Mouse (Mus musculus): ENCODE measurements around the gene Cd207. TPM values are rescaled to one million over a fixed set of nuclear protein-coding genes. Genes with fewer than 3 reads are reported as not detected.

Gene Cd207
- polyA plus RNA-seq, 1 experiment: not detected

DNA sequence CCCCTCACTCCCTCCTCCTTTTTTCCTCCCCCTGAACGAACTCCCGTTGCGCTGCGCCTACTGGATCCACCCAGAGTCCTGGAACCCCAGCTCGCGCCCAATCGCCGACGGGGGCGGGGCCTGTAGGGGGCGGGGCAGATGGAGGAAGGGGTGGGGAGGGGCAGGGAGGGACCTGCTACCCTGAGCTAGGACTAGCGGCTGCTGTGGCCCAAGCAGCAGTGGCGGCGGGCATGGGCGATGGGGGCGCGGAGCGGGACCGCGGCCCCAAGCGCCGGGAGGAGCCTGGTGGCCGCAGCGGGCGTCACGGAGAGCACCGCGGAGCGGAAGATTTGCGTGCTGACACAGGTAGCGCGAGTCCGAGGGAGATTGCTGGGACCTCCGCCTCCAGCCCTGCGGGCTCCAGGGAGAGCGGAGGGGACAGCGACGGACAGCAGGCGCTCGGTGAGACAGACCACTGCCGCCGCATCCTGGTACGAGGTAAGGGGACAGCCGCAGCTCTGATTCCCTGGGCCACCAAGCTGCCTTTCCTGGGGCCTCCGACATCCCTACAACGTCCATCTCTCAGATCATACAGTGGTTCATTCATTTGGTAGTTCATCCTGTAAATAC, 33.5 kb upstream of the Cd207 start, which contains the start of gene Vax2:
Vax2 (plus strand) TSS at position 198 of the 609 bp plus-strand sequence.
- H3K9me3 ChIP-seq (ENCODE audit: control insufficient read depth, low read length): peaks cover 7% of the 10 kb centered on the region; the same call in 1 of the 2 replicates
- no peaks in the 10 kb centered on the region for H3K36me3 ChIP-seq (ENCODE audit: control insufficient read depth)
- peaks cover 100% of the 10 kb centered on the region for H3K27me3 ChIP-seq (ENCODE audit: control insufficient read depth)
- H3K4me1 ChIP-seq (ENCODE audit: control insufficient read depth): peaks cover 6% of the 10 kb centered on the region
- no peak within 1 kb of the TSS for H3K4me3 ChIP-seq (replicated peaks)
- no peak for TF ChIP-seq TAL1 (IDR thresholded peaks at IDR 0.05; ENCODE audit: low read length)
- no peak for TF ChIP-seq GATA1 (IDR thresholded peaks at IDR 0.05; ENCODE audit: low read length)

DNA sequence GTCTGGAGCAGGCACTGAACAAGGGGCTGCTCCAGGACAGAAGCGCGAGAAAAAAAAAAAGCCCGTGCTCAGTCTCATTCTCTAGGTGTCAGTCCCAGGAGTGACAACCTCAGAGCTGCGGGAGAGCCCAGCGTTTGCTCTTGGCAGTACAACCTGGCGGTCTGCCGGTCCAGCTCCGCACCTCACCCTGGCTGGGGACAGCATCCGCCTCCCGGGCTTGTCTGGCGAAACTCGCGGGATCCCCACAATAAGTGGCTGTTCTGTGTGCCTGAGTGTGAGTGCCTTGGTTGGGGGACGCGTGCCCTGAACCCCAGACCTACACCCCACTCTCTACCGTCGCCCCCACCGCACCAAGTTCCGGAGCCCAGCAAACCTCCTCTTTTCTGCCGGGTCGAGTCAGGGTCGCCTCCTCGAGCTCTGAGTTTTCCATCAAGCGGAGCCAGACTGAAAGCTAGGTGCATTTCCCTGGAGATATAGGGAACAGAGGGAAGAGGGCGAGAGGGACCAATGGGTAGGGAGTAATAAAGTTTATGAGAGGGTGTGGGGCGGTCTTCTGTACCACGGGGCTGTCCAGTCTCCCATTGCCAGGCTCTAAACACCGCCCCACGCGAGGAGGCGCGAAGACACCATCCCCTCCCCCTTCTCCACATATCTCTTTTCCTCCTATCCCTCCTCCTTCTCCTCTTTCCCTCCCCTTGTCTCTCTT, 32.9 kb upstream of the Cd207 start:
- no peaks in the 10 kb centered on the region for H3K36me3 ChIP-seq (ENCODE audit: control insufficient read depth)
- no peak overlapping the region for H3K4me3 ChIP-seq (replicated peaks)
- H3K27me3 ChIP-seq (ENCODE audit: control insufficient read depth): peaks cover 100% of the 10 kb centered on the region
- H3K9me3 ChIP-seq (ENCODE audit: control insufficient read depth, low read length): peaks cover 5% of the 10 kb centered on the region; the same call in 1 of the 2 replicates
- peaks cover 6% of the 10 kb centered on the region for H3K4me1 ChIP-seq (ENCODE audit: control insufficient read depth)
- TF ChIP-seq GATA1 (IDR thresholded peaks at IDR 0.05; ENCODE audit: low read length): no peak
- TF ChIP-seq TAL1 (IDR thresholded peaks at IDR 0.05; ENCODE audit: low read length): no peak

DNA sequence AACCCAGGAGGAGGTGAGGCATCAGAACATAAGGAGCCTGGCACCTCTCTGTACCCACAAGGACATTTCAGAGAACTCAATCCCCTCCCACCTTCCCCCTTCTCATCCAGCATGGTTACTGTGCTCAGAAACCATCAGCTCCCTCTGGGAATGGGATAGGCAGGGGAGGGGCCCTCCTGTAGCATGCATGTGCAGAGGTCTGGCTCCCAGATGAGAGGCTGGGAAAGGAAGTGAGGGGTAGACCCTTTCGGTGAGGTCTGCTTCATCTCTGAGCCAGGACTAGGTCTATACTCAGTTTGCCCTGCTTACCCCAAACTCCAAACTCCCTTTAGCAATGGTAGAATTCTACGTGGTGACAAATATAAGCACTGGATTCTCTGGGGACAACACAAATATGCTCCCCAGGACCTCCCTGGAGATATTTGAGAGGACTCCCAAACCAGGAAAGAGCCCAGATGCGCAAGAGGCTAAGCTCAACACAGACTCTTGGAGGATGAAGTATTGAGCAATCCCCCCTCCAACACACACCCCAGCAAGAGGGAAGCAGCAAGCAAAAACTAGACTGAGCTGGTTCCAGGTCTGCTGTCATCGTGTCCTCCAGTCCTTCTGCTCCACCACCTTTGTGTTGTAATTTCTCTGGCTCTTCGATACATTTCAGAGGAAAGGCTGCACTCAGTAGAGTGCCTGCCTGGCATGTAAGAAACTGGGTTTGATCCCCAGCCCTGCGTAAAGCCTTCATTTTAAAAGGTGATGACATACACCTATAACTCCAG, 30.3 kb upstream of the Cd207 start:
- peaks cover 99% of the 10 kb centered on the region for H3K27me3 ChIP-seq (ENCODE audit: control insufficient read depth)
- peaks cover 6% of the 10 kb centered on the region for H3K4me1 ChIP-seq (ENCODE audit: control insufficient read depth)
- TF ChIP-seq GATA1 (IDR thresholded peaks at IDR 0.05; ENCODE audit: low read length) (no peak), TAL1 (IDR thresholded peaks at IDR 0.05; ENCODE audit: low read length) (no peak)
- peaks cover 5% of the 10 kb centered on the region; the same call in 1 of the 2 replicates for H3K9me3 ChIP-seq (ENCODE audit: control insufficient read depth, low read length)
- no peak overlapping the region for H3K4me3 ChIP-seq (replicated peaks)
- H3K36me3 ChIP-seq (ENCODE audit: control insufficient read depth): no peaks in the 10 kb centered on the region

DNA sequence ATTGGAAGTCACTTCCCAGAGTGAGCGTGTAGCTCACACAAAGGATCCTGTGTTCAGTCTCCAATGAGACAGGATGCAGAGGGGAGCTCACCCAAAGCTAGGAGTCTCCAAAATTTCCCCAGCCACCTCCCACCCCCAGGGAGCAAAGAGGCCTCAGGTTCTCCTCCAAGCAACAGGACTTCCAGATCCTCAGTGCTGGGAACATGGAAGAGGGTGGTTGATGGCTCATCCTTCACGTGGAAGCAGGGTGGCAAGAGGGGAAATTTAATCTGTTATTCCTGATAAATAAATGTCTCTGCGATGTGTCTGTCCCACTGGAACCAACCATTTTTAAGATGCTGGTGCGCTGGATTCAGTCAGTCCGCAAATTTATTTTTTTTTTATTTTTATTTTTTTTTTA, 27.0 kb upstream of the Cd207 start:
- no peak overlapping the region for H3K4me3 ChIP-seq (replicated peaks)
- no peaks in the 10 kb centered on the region for H3K4me1 ChIP-seq (ENCODE audit: control insufficient read depth)
- H3K27me3 ChIP-seq (ENCODE audit: control insufficient read depth): peaks cover 98% of the 10 kb centered on the region
- peaks cover 2% of the 10 kb centered on the region; the same call in 1 of the 2 replicates for H3K9me3 ChIP-seq (ENCODE audit: control insufficient read depth, low read length)
- no peaks in the 10 kb centered on the region for H3K36me3 ChIP-seq (ENCODE audit: control insufficient read depth)
- TF ChIP-seq GATA1 (IDR thresholded peaks at IDR 0.05; ENCODE audit: low read length): no peak
- TF ChIP-seq TAL1 (IDR thresholded peaks at IDR 0.05; ENCODE audit: low read length): no peak

DNA sequence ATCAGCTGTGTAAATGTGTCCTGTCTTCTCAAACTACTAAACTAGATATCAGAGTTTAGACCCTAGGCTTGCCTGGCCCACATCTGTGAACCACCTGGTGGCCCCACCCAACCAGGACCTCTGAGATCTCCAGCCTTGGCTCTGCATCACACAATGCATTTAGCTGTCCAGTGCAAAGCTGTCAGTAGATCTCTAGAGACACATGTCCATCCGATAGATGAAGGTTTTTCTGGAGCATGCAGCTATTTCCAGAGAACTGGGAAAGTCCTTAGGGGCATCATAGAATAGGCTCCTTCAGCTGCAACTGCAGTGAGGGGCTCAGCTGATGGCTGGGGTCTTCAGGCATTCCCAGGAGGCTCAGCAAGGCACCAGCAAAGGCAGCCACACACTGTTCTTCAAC, 26.6 kb upstream of the Cd207 start:
- Histone ChIP-seq H3K27me3 (ENCODE audit: control insufficient read depth) (peaks cover 98% of the 10 kb centered on the region), H3K4me3 (replicated peaks) (no peak overlapping the region), H3K4me1 (ENCODE audit: control insufficient read depth) (no peaks in the 10 kb centered on the region), H3K9me3 (ENCODE audit: control insufficient read depth, low read length) (peaks cover 2% of the 10 kb centered on the region; the same call in 1 of the 2 replicates), H3K36me3 (ENCODE audit: control insufficient read depth) (no peaks in the 10 kb centered on the region)
- TF ChIP-seq TAL1 (IDR thresholded peaks at IDR 0.05; ENCODE audit: low read length): no peak
- TF ChIP-seq GATA1 (IDR thresholded peaks at IDR 0.05; ENCODE audit: low read length): no peak

DNA sequence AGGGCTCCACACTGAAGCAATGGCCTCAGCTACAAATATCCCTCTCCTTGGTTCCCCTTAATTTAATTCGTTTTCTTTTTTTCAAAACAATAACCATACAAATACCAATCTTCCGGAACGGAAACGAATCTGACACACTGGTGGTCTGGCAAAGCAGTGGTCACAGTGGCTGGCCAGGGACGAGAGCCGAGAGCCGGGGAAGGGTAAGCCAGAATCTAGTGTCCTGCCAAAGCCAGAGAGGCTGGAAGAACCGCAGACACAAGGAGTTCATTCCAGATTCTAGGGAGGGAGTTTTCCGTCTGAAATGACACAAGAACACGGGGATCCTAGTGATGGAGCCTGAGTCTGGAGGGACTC, 26.0 kb upstream of the Cd207 start:
- H3K4me1 ChIP-seq (ENCODE audit: control insufficient read depth): no peaks in the 10 kb centered on the region
- H3K9me3 ChIP-seq (ENCODE audit: control insufficient read depth, low read length): peaks cover 2% of the 10 kb centered on the region; the same call in 1 of the 2 replicates
- TF ChIP-seq GATA1 (IDR thresholded peaks at IDR 0.05; ENCODE audit: low read length): no peak
- H3K4me3 ChIP-seq (replicated peaks): no peak overlapping the region
- H3K27me3 ChIP-seq (ENCODE audit: control insufficient read depth): peaks cover 98% of the 10 kb centered on the region
- no peaks in the 10 kb centered on the region for H3K36me3 ChIP-seq (ENCODE audit: control insufficient read depth)

DNA sequence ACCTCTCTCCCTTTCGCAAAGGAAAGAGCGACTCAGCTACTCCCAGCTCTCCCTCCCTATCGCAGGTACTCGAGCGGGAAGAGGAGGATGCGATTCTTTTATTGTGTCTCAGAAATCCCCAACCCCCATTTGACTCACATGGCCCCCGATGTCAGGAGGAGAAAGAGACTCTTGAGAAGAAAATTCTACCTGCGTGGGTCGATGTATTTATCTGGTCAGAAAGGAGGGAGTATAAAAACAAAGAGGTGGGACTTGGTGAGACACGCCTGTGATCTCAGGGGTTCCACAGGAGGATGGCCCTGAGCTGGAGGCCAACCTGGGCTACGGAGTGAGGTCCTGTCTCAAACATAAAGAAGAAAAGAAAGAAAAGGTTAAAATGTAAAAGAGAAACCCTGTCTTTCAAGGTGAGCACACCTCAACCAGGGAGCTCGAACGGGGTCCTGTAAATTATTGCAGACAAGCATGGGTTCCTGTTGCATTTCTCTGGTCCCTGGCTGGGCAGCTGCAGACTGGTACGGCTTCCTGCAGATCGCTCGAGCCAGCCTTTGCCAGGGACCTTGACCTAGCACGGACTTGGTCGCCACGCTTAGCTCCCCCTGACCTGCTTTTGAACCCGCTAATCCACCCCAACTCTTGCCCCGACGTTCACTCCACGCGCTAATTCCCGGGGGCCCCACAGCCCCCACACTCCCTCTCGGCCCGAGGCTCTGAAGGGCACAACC, 25.5 kb upstream of the Cd207 start:
- Histone ChIP-seq H3K27me3 (ENCODE audit: control insufficient read depth) (peaks cover 98% of the 10 kb centered on the region), H3K4me1 (ENCODE audit: control insufficient read depth) (no peaks in the 10 kb centered on the region), H3K9me3 (ENCODE audit: control insufficient read depth, low read length) (peaks cover 2% of the 10 kb centered on the region; the same call in 1 of the 2 replicates), H3K36me3 (ENCODE audit: control insufficient read depth) (no peaks in the 10 kb centered on the region), H3K4me3 (replicated peaks) (no peak overlapping the region)
- TF ChIP-seq TAL1 (IDR thresholded peaks at IDR 0.05; ENCODE audit: low read length) (no peak), GATA1 (IDR thresholded peaks at IDR 0.05; ENCODE audit: low read length) (no peak)

DNA sequence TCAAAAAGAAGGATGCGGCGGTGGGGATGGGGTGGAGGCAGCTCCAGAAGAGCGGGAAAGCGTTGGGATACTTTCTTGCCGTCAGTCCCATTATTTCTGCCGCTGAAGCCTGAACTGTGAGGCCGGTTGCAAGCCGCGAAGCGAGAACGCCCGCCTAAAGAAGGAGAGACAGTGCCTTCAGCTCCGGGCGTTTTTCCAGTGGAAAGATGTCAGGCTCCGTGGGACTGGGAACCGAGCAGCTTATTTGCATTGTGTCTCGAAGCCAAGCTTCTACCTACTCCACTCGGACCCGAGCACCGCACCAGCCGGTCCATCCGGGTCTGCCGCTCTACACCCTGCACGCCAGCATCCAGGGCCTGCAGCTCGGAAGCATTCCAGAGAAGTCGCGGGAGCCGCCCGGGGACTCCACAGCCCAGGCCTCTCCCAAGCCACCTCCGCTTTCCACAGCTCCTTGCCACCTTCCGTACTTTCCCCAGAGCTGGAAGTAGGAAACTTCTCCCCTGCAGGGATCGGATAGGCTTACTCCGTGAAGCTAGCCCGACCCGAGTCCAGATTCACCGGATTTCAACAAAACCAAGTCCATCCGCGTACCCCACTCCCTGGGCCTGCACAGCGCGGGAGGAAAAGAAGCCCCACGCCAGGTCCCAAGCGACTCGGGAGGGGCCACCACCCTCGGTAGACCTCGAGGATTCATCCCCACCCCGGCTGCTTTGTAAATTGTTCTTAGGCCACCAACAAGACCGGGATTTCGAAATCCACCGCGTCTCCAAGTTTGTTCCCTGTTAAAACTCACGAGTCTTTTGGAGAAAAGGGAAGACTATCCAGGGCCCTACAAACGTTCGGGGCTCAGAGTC, 24.7 kb upstream of the Cd207 start:
- no peaks in the 10 kb centered on the region for H3K4me1 ChIP-seq (ENCODE audit: control insufficient read depth)
- peaks cover 98% of the 10 kb centered on the region for H3K27me3 ChIP-seq (ENCODE audit: control insufficient read depth)
- H3K4me3 ChIP-seq (replicated peaks): no peak overlapping the region
- H3K9me3 ChIP-seq (ENCODE audit: control insufficient read depth, low read length): peaks cover 2% of the 10 kb centered on the region; the same call in 1 of the 2 replicates
- H3K36me3 ChIP-seq (ENCODE audit: control insufficient read depth): no peaks in the 10 kb centered on the region
- TF ChIP-seq GATA1 (IDR thresholded peaks at IDR 0.05; ENCODE audit: low read length): no peak
- no peak for TF ChIP-seq TAL1 (IDR thresholded peaks at IDR 0.05; ENCODE audit: low read length)

Data from erythroblast, embryonic 14.5 days (primary cell).